Mouse (Mus musculus) thymus, postnatal 36 days (tissue): Measurements from ENCODE around the gene Svs1.
"Not testable (repeated sequence)": the region's sequence is repeated elsewhere in the genome, so short reads cannot be mapped to it uniquely, and the experiment has no call there.

ENCODE experiments used
- DNase-seq, 2 experiments: peaks; one replicate each; pipeline ENCODE4 v3.0.0; 2022; ENCODE audit warnings: mixed read lengths in 2 of 2

The Svs1 gene

DNA sequence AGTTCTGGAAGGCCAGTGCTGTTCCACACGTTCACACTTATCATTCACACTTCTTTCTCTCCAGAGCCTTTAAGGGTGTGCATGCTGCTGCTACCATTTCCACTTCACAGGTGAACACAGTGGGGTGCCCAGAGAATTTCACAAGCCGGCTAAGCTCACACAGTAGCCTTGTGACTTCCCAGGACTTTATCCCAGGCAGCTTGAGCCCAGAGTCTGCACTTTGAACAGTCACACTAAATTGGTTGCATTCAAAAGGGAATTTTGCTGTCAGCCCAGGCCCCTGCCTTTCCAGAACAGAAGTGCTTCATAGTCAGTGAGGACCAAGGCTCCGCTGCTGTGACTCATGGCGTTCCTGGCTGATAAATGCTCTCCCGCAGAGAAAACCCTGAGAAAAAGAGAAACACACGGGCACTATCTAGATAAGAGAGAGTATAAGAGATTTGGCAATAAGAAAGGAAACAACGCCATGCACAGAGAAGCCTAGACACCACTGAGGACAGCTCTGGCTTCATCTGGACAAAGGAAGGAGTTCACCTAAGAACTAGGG, at the start of gene Svs1:
Svs1 (plus strand) TSS at position 418 of the 547 bp plus-strand sequence.
- no peak for DNase-seq

DNA sequence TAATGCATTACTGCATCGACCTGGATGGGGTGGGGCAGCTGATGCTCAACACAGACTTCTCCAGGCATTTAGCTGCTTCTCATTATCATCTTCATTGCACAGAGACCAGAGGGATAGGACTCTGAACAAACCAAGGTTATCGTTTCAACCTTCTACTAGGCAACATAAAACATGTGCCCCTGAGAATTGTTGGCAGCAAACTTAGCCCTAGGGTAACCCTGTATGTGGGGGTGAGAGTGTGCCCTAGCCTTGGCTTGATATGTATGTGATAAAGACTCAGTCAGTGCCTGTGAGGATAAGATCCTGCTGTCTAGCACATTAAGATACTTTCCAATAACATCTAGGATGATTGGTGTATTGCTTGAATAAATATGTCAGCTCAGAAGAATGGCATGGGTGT, 37.1 kb upstream of the Svs1 start:
- no peak for DNase-seq

DNA sequence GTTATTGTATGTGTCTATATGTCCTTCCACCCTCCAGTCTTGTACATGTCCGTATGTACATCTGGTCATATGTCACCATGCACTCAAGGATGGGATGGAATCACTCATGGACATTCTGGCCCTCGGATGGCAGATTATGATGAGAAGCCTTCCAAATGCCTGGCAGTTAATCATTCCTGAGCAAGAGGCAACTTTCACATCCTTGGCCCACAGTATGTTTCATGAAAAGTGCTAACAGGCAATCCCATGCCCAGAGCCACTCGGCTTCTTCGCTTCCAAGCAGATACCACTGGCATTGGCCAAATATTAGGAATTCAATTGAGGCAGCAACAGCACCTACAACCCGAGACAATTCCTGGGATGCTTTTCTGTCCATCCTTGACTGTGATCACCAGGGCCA, 36.0 kb upstream of the Svs1 start:
- DNase-seq, result no peak

DNA sequence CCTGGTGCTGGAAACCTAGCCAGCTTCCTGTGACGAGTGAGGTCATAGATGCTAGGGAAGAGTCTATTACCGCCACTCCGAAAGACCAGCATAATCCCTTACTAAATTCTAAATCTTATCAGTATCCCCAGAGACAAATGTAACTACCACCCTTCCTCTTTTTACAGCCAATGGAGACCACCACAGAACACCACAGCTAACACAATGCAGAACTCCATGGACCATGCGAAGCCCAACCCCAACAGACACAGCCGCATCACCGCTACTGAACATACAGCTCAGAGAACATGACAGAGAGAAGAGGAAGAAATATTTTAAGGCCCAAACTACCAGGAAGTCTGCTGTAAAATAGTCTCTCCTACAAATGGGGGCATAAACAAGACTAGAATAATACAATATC, 35.0 kb upstream of the Svs1 start:
- no peak for DNase-seq

DNA sequence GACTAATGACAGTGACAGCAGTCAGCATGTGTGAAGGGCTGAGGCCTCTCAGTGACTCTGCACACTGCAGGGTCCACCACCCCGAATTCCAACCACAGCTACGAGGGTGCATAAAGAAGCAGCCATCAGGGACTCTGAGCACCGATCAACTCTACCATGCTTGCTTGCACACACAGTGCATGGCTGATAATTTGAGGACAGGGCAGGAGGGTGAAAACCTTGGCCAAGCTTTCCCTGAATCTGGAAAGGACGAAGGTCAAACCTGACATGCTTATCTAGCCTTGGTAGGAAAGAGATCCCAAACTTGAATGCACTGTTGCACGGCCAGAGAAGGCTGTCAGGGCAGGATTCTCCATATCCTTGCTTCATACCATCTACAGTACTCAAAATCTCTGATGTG, 33.4 kb upstream of the Svs1 start:
- DNase-seq, result no peak

DNA sequence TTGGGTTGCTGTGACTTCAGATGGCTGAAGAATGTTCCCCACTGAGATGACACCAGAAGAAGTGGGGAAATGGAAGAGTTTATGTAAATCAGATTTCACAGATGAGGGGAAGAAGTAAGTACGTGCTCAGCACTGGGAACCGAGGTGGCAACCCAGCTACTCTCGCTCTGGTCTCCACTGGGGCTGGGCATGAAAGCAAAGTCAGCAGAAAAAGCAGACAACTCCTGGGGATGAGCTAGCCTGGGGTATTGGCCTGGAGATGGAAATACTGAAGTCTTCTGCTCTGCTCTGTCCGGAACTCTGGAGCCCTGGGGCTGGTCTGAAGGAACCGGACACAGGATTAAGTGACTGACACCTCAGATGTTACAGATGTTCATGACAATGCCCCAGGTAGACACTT, 32.5 kb upstream of the Svs1 start:
- no peak for DNase-seq

DNA sequence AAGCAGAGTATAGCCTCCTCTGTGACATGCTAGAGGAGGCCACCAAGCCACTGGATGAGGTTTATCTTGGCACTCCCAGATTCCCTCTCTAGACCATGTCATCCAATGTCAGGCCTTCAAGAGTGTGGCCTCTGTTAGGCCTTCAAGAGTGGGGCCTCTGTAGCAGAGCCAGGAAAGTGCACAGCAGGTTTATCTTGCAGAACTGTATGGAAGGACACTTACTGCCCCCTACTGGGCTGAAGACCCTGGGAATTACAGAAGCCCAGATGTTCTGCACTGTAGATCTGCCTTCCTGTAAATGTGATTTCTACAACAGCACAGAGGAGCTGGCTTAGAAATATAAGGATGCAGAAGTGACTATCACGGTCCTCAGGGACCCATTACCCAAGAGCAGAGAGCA, 31.7 kb upstream of the Svs1 start:
- DNase-seq, result peak; percentile 9 to 10

DNA sequence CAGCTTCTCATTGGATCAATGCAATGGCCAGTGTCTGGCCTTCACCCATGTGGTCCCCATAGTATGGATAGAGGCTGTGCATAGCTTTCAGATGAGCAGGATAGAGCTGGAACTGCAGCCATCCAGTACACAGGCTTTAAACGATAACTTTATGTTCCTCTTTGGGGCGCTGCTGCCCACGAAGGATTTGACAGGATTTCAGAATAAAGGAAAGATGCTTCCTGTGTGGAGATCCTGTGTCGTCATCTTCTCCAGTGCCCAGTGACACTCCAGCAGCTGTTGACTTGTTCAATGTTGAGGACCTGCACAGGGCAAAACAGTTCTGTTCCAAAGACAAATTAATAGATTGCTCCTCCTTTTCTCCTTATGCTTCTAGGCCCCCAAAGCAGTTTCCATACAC, 29.9 kb upstream of the Svs1 start:
- DNase-seq, result no peak

DNA sequence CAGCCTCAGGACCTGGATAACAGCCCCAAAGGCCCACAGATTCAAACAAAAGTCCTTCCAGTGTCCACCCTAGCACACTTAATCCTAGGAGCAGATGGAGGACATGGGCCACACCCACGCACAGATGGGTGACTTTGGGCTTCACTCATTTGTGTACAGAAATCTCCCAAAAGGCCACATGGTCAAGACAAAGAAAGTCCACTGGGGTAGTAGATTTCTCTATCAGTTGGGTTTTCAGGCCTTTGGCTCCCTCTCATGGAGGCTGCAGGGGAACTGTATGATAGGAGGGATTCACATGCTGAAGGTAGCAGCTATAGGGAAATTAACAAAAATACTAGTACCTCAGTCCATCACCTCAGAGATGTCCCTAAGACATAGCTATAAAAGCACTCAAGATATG, 28.6 kb upstream of the Svs1 start:
- DNase-seq, result no peak

DNA sequence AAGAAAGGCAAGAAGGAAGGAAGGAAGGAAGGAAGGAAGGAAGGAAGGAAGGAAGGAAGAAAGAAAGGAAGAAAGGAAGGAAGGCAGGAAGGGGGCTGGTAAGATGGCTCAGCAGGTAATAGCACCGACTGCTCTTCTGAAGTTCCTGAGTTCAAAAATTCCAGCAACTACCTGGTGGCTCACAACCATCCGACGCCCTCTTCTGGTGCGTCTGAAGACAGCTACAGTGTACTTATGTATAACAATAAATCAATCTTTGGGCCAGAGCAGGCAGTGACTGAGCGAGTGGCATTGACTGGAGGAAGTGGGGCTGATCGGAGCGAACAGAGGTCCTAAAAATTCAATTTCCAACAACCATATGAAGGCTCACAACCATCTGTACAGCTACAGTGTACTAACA, 27.5 kb upstream of the Svs1 start:
- not testable (repeated sequence) for DNase-seq

DNA sequence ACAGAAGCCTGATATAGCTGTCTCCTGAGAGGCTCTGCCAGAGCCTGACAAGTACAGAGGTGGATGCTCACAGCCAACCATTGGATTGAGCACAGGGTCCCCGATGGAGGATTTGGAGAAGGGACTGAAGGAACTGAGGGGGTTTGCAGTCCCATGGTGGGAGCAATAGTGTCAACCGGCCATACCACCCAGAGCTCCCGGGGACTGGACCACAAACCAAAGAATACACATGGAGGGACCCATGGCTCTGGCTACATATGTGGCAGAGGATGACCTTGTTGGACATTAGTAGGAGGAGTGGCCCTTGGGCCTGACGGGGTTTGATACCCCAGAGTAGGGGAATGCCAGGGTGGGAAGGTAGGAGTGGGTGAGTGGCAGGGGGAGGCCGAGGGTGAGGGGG, 20.0 kb upstream of the Svs1 start:
- DNase-seq, result not testable (repeated sequence)

DNA sequence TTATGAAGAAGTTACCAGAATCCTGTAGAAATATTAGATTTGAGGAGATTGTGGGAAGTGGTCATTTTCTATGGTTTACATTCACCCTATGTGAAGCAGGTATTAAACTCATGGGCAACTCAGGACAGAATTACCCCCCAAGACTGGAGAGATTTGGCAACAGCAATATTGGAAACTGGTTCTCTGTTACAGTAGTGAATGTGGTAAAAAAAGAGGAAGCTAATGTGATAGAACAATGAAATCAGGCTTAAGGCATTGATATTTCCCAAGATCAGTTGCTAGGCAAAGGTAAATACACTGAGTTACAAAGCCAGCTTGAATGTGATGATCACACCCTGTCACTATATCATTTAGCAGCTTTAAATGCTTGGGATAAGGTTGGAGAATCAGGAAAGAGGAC, 18.8 kb upstream of the Svs1 start:
- no peak for DNase-seq

DNA sequence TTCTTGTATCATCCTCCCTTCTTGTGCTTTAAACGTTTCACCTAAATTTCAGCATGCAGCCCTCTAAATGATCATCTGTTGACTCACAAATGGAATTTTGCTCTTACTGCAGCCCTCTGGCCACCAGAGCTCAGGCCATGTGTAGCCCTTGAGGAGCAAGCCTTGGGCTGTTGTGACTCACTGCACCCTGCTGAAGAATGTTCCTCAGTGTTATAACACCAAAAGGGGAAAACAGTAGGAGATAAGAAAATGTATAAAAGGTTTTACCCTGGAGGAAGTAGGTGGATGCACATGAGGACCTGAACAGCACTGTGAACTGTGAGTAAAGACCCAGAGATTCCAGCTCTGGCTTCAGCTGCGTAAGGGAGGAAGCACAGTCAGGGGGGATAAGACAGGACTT, 12.0 kb upstream of the Svs1 start, which contains the start of gene Doxl2:
Doxl2 (plus strand) TSS at position 301 of the 400 bp plus-strand sequence.
- no peak for DNase-seq

DNA sequence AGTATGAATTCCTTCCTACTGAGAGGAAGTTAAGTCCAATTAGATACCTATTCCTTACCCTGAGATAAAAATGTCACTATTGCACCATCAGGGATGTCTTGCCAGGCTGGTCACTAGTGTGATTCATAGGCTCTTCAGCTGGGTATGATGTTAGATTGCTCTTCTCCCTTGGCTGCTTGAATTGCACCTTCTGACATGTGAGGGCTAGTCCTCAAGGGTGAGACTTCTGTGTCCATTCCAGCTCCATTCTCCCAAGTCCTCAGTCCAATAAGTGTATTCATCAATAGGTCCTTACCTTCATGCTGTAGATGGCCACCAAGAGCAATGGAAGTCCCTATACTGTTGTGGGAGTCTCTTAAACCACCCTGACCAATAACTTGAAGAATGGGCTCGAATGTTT, 7.0 kb upstream of the Svs1 start:
- no peak for DNase-seq

DNA sequence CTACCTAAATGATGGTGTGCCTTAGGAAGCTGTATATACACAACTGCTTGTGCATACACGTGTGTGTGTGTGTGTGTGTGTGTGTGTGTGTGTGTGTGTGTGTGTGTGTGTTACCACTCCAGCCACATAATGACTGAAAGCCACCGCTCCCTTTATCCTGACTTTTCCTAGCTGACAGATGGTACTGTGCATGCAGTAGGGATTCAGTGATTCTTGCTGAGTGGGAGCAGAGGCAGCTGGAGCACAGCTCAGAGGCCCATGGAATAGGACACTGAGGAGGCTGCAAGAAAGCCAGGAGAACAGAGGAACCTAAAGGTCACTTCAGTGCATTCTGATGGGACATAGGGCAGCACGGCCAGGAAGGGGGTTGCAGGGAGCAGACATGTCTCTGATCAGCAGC, 4.4 kb upstream of the Svs1 start:
- no peak for DNase-seq

DNA sequence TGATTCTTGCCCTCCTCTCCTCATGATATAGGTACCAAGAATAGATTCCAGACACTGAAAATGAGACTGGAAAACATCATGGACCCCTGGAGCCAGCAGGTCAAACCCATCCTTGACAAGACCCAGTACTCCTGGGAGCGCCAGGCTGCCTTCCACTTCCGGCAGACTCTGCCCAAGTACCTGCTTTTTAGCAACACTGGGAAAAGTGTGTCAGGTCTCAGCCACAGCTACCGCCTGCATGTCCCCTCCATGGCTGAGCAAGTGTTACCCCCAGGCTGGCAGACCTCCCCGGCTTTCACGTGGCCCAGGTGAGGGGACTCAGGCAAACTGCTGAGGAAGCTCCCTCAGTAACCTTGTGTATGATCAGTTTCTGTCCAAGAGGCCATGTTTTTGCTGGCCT, 3.3 kb downstream of the Svs1 start:
- no peak for DNase-seq

DNA sequence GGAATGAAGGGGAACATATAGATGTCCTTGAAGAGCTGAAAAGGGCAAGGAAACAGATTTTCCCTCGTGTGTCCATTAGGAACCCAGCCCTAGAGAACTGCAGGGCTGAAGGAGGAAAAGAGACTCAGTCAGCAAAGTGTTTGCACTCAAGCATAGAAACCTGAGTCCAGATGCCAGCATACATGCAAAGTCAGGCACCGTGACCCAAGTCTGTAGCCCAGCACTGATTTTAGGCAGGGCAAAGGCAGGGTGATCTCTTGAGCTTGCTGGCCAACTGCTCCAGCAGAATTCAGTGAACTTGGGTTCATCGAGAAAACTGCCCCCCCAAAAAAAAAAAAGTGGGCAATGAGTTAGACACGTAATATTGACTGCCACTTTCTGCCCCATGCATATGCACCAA, 5.3 kb downstream of the Svs1 start:
- no peak for DNase-seq

DNA sequence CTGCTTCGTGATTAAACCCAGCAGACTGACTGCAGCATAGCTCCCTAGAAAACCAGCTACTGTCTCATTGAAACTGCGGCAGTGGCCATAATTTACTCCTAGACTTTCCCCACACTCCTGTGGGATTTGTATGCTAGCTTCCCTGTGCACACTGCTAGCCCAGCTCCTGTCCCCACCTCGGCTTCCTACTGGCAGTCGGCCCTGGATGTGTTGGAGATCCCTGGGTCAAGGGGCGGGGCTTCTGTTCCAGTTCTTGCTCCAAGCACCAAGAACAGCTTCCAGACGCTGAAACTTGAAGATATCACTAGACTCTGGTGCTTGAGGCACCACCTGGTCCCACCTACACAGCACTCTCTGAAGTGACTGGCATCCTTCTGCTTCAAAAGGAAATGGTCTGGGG, 11.5 kb downstream of the Svs1 start:
- no peak for DNase-seq

DNA sequence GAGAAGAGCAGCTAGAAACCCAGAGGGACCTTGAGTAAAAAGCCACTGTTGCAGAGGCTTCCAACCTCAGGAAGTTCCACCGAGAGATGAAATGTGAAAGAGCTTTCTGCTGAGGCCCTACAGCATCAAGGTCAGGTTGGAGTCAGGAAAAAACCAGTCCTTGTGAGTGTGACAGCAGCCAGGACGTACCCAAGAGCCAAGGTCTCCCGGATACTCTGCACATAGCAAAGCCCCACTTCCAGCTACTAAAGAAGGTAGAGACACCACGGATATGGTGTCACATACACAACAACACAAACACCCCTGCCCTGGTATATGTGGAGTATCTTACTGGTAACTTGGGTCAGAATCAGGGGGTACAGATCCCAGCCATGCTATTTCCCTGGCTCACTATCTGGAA, 12.1 kb downstream of the Svs1 start:
- DNase-seq, result no peak

DNA sequence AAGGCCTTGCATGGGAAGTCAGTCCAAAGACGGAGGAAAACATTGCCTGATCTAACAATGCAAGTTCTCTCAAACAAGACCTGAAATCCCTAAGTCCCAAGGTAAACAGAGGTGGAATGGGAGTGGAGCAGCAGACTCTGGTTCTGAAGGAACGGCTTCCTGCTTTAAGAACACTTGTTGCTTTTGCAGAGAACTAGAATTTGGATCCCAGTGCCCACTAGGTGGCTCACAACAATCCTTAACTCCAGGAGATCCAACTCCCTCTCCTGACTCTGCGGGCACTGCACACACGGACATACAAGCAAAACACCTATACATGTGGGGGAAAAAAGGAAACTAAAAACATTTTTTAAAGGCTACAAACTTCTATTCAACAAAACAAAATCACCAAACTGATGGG, 16.7 kb downstream of the Svs1 start:
- no peak for DNase-seq

DNA sequence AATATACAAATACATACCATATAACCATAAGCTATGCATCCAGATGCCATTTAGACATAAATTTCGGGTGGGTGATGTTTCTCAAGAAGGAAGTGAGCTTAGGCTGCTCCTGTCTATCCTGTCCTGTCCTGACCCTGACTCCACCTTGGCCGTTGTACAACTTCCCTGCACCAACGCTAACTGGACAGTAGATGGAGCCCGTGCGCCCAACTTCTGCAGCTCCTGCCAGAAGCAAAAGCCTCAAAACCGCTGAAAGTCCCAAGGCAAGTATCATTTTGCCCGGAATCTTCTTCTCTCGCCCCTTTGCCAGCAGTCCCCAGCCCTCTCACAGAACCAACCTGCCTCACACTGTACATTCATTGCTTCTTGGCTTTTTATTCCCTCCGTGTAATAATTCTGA, 21.3 kb downstream of the Svs1 start:
- DNase-seq, result peak; percentile 57 to 61

DNA sequence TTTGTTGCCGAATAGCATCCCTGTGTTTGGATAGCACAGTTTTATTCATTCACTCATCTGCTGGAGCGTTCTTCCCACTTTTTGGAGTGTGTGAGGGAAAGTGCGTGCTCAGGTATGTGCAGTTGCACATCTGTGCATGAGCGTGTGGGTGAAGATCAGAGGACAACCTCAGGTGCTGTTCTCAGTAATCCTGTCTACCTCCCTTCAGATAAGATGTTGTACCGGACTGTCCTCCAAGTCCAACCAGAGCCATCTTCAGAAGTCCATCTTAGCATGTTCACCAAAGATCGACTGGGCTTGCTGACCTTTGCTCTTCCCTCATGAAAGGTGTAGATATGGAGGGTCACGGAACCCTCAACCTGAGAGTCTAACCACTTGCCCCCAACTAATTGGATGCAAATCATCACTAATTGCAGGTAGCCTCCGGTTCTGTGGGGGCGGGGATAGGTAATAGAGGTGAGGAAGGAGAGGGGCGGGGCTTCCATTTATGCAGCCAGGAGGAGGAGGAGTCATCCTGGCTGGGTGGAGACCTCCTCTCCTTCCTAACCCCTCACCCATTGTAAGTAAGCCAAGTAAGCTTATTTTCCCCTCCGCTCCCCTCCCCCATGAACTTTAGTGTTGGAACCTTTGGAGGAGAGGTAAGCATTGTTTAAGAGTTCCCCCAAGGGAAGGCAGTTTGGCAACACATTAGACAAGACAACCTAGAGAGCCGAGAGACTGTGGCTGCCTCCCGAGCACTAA, 21.9 kb downstream of the Svs1 start:
- DNase-seq, result peak in 1 of 2 experiments; percentile 9

DNA sequence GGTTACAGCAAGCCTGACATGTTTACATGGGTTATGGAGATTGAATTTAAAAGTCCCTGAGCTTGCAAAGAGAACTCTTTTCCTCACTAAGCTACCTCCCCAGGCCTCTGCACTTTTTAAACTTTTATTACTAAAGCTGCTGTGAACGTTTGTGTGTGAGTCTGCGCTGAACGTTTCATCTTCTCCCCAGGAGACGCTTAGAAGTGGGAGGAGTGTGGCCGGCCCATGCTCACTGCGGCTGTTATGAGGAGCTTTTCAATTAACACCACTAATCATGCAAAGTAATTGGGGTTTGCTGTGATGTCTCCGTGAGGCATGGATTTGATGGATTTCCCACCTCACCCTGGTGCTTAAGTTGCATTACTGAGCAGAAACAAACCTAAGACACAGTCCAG, 22.5 kb downstream of the Svs1 start:
- no peak for DNase-seq

DNA sequence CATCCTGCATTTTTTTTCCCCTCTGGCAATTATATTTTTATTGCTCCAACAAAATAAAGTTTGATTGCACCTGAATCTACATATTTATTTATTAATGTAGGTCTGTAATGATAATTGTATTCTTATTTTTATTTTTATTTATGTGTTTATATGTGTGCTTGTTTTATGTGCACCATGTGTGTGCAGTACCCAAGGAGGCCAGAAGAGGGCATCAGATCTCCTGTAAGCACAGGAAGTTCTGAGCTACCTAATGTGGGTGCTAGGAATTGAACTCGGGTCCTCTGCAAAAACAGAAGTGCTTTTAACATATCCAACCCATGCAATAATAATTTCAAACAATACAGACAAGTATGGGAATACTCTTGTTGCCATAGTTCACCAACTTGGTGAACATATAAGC, 23.0 kb downstream of the Svs1 start:
- no peak for DNase-seq

DNA sequence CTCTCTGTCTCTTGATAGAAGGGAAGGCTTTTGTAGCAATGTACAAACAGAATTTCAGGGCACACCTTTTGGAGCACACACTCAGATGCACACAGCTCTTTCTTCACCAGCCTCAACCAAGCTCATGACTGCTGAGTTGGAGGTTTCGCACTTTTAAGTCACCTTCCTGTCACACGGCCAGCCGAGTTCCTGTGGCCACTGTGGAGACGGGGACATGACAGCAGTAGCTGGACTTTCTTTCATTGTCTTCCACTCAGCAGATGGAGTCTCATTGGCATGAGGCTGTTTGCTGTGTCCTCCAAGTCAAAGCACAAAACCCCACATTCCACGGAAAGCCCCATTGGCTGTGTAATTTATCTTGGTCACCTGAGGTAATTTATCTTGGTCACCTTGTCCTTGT, 24.5 kb downstream of the Svs1 start:
- DNase-seq, result no peak
